Mouse (Mus musculus) testis, adult 2 months (tissue): ENCODE measurements at regions not wholly inside any gene's neighbourhood (a gene's known extent, or its start where the extent isn't known, plus 50 kb on each side); places are given as distances from the start of the nearest gene placed in this dataset.

Experiments used
- CTCF ChIP-seq: fragments of 200-500 bp; IDR thresholded peaks from 2 replicates; pipeline ENCODE4 v1.5.1; 2012; ENCODE audit warnings: low read depth, mild to moderate bottlenecking, inconsistent platforms, low read length, moderate library complexity; ENCODE audit not compliant: control insufficient read depth, insufficient read depth, insufficient replicate concordance
- POLR2A ChIP-seq: fragments of 200-500 bp; IDR thresholded peaks from 2 replicates; pipeline ENCODE4 v1.6.1; 2012; ENCODE audit warnings: low read depth, mild to moderate bottlenecking, inconsistent platforms, low read length, moderate library complexity; ENCODE audit not compliant: control insufficient read depth

- TF ChIP-seq CTCF (no peak), POLR2A (no peak)
Measured at GRCm38 (mm10) chr15:36716686-36717038, 290.9 kb downstream of the Zfp706 start.
